In genomic region chr4:32337638-32338037, GRCm38 (mm10) we compare ENCODE assay signal across 8 mouse cellular contexts.
A peak's percentile ranks its signal among the peaks of the same experiment; 100 is the strongest.
DNase-seq lines count a peak whose midpoint lies in the region; ATAC-seq and TF ChIP-seq lines count a peak whose summit lies in the region.
"Had no signal": no experiment of that assay in that cellular context is flagged by ENCODE, and none has a peak within 500 bp of the region (broad histone marks: within the 10 kb centered on the region; RNA-seq: fewer than 3 reads in every experiment).

No protein-coding gene starts in this region.

- ATAC-seq in heart, embryonic 11.5 days (replicated peaks; ENCODE audit: insufficient number of reproducible peaks, low FRiP score, low TSS enrichment), result peak; percentile 84
- no peak for ATAC-seq in cerebellum, adult (ENCODE audit: insufficient number of reproducible peaks, low FRiP score, low TSS enrichment)

- H3K4me1 ChIP-seq in MEL (ENCODE audit: control insufficient read depth in 1 of 2, insufficient read depth in 2 of 2, low read length in 2 of 2), result peaks cover 2 to 6% of the 10 kb centered on the region in 2 experiments; a peak in 2 of 4 replicates
- peaks cover 40% of the 10 kb centered on the region for H3K4me1 ChIP-seq in heart, embryonic 11.5 days (ENCODE audit: control insufficient read depth, insufficient read depth, low read length)
- H3K4me1 ChIP-seq: embryonic facial prominence, embryonic 15.5 days had no signal

- TF ChIP-seq CTCF in MEL (IDR thresholded peaks at IDR 0.05 in 2 of 3, conservative IDR thresholded peaks at IDR 0.05 in 1 of 3; ENCODE audit: control insufficient read depth in 1 of 3, insufficient read depth in 1 of 3, low read depth in 2 of 3, low read length in 3 of 3, poor library complexity in 1 of 3, severe bottlenecking in 1 of 3), result no peak

- H3K27ac ChIP-seq in MEL (ENCODE audit: control insufficient read depth, low read depth, low read length), result no peak overlapping the region
- H3K27ac ChIP-seq in heart, embryonic 11.5 days (ENCODE audit: low read depth, low read length), result peak overlapping the region; percentile 50
- H3K27ac ChIP-seq: embryonic facial prominence, embryonic 15.5 days had no signal

- TF ChIP-seq POLR2A in MEL (IDR thresholded peaks at IDR 0.05; ENCODE audit: control insufficient read depth in 1 of 2, insufficient read depth in 1 of 2, low read depth in 1 of 2, low read length in 2 of 2, poor library complexity in 1 of 2), result no peak

- TF ChIP-seq EP300 in MEL (IDR thresholded peaks at IDR 0.05; ENCODE audit: low read depth in 1 of 2, low read length in 2 of 2), result peak; percentile 81 to 82

- peak overlapping the region; percentile 50 for H3K4me2 ChIP-seq in heart, embryonic 11.5 days
- H3K4me2 ChIP-seq: embryonic facial prominence, embryonic 15.5 days had no signal

- DNase-seq in MEL (ENCODE audit: low read depth, low spot score) (peak; percentile 65), ZHBTc4 (ENCODE audit: low read depth, low spot score) (peak; percentile 49)
- DNase-seq in kidney, postnatal 25 days, result peak; percentile 89
- DNase-seq in lung, postnatal 4 days, result peak; percentile 86 to 92
- DNase-seq in frontal cortex, postnatal 36 days (ENCODE audit: low spot score in 2 of 2), result no peak

- no peak for TF ChIP-seq RAD21 in MEL (IDR thresholded peaks at IDR 0.05; ENCODE audit: low read depth, low read length)

- H3K9ac ChIP-seq in MEL (ENCODE audit: control insufficient read depth, low read depth, low read length, poor library complexity, severe bottlenecking), result no peak overlapping the region
- 0 out of 2 replicates have a peak overlapping the region, but pooled peaks have one; percentile 0 for H3K9ac ChIP-seq in heart, embryonic 11.5 days (ENCODE audit: low read depth, low read length)
- H3K9ac ChIP-seq: embryonic facial prominence, embryonic 15.5 days had no signal

- peaks cover 0 to 3% of the 10 kb centered on the region in 2 experiments; a peak in 2 of 4 replicates for H3K36me3 ChIP-seq in MEL (ENCODE audit: control insufficient read depth in 1 of 2, insufficient read depth in 2 of 2, low read length in 2 of 2)
- H3K36me3 ChIP-seq in heart, embryonic 11.5 days (ENCODE audit: control insufficient read depth, insufficient read depth, low read length), result no peaks in the 10 kb centered on the region
- H3K36me3 ChIP-seq: embryonic facial prominence, embryonic 15.5 days had no signal

- H3K27me3 ChIP-seq in MEL (ENCODE audit: control insufficient read depth in 1 of 2, insufficient read depth in 2 of 2, low read length in 2 of 2), result 0 out of 4 replicates have a peak, but pooled peaks cover 0 to 2% of the 10 kb centered on the region in 2 experiments
- H3K27me3 ChIP-seq in heart, embryonic 11.5 days (ENCODE audit: control insufficient read depth, insufficient read depth, low read length), result no peaks in the 10 kb centered on the region
- H3K27me3 ChIP-seq: embryonic facial prominence, embryonic 15.5 days had no signal

- no peak overlapping the region for H3K4me3 ChIP-seq in MEL (ENCODE audit: control insufficient read depth in 1 of 2, insufficient read depth in 1 of 2, low read depth in 2 of 2, low read length in 2 of 2)
- H3K4me3 ChIP-seq in heart, embryonic 11.5 days (ENCODE audit: low read depth, low read length), result no peak overlapping the region
- H3K4me3 ChIP-seq: embryonic facial prominence, embryonic 15.5 days had no signal

- H3K79me2 ChIP-seq in MEL (ENCODE audit: control insufficient read depth, insufficient read depth, low read length, poor library complexity), result no peaks in the 10 kb centered on the region

- 1% methylated on average over 11 of the region's 11 CpGs for WGBS in heart, embryonic 11.5 days (ENCODE audit: insufficient replicate concordance)

- no peaks in the 10 kb centered on the region for H3K9me3 ChIP-seq in MEL (replicated peaks; ENCODE audit: insufficient read depth, low read length)
- H3K9me3 ChIP-seq in heart, embryonic 11.5 days (replicated peaks; ENCODE audit: control insufficient read depth, low read length), result no peaks in the 10 kb centered on the region
- H3K9me3 ChIP-seq: embryonic facial prominence, embryonic 15.5 days had no signal

TF ChIP-seq in MEL, 35 proteins besides CTCF, POLR2A, EP300 and RAD21:
- TF ChIP-seq JUND (IDR thresholded peaks at IDR 0.05; ENCODE audit: low read depth, low read length), result no peak
- TF ChIP-seq TCF12 (IDR thresholded peaks at IDR 0.05; ENCODE audit: low read depth, low read length), result peak; percentile 89
- no peak for TF ChIP-seq KAT2A (conservative IDR thresholded peaks at IDR 0.05; ENCODE audit: low read depth, low read length)
- no peak for TF ChIP-seq USF2 (IDR thresholded peaks at IDR 0.05; ENCODE audit: borderline replicate concordance in 1 of 2, insufficient read depth in 1 of 2, low read depth in 1 of 2, low read length in 2 of 2)
- TF ChIP-seq MAFK (IDR thresholded peaks at IDR 0.05; ENCODE audit: borderline replicate concordance, low read depth, low read length), result no peak
- TF ChIP-seq SMC3 (IDR thresholded peaks at IDR 0.05; ENCODE audit: low read depth, low read length), result no peak
- TF ChIP-seq USF1 (IDR thresholded peaks at IDR 0.05; ENCODE audit: low read depth, low read length), result no peak
- no peak for TF ChIP-seq BHLHE40 (IDR thresholded peaks at IDR 0.05; ENCODE audit: borderline replicate concordance, low read depth, low read length)
- no peak for TF ChIP-seq UBTF (IDR thresholded peaks at IDR 0.05; ENCODE audit: borderline replicate concordance, insufficient read depth, low read depth, low read length)
- TF ChIP-seq ZNF384 (IDR thresholded peaks at IDR 0.05; ENCODE audit: low read depth, low read length), result no peak
- TF ChIP-seq TAL1 (IDR thresholded peaks at IDR 0.05; ENCODE audit: low read length), result peak; percentile 56
- TF ChIP-seq MXI1 (IDR thresholded peaks at IDR 0.05; ENCODE audit: low read depth, low read length), result peak; percentile 50; the same call in 1 of the 2 replicates
- TF ChIP-seq MEF2A (IDR thresholded peaks at IDR 0.05; ENCODE audit: extremely low read depth, insufficient replicate concordance, low read depth, low read length, poor library complexity, severe bottlenecking), result no peak
- TF ChIP-seq RCOR1 (IDR thresholded peaks at IDR 0.05; ENCODE audit: low read depth, low read length), result peak; percentile 64; the same call in 1 of the 2 replicates
- peak; percentile 44; the same call in 1 of the 2 replicates for TF ChIP-seq ETS1 (IDR thresholded peaks at IDR 0.05; ENCODE audit: low read depth, low read length)
- no peak for TF ChIP-seq MYB (IDR thresholded peaks at IDR 0.05; ENCODE audit: low read depth, low read length)
- peak; percentile 77 for TF ChIP-seq GATA1 (IDR thresholded peaks at IDR 0.05; ENCODE audit: low read depth, low read length)
TF ChIP-seq in MEL: peak in this region for 6.

Comparison
In these comparisons a context has a peak if more than half of its experiments do, and no peak if none do; other contexts are left out.
1. DNase-seq: peak in MEL (single experiment), ZHBTc4 (single experiment), kidney, postnatal 25 days (2 of 2) and lung, postnatal 4 days (2 of 2); none in frontal cortex, postnatal 36 days (0 of 2).